8 mouse cellular contexts compared by ENCODE assay signal in genomic region chr12:112490444-112490939, GRCm38 (mm10). TPM values are rescaled to one million over a fixed set of nuclear protein-coding genes. Genes with fewer than 3 reads are reported as not detected.
A peak's percentile ranks its signal among the peaks of the same experiment; 100 is the strongest.
DNase-seq lines count a peak whose midpoint lies in the region; ATAC-seq and TF ChIP-seq lines count a peak whose summit lies in the region.

No protein-coding gene starts in this region.

- H3K9ac ChIP-seq in liver, adult 2 months (ENCODE audit: low read depth, low read length), result no peak overlapping the region
- H3K9ac ChIP-seq in liver, embryonic 11.5 days (ENCODE audit: low read depth, low read length), result no peak overlapping the region
- H3K9ac ChIP-seq in kidney, embryonic 16.5 days (replicated peaks; ENCODE audit: low read length), result 0 out of 2 replicates have a peak overlapping the region, but pooled peaks have one; percentile 33

- no peak overlapping the region for H3K4me3 ChIP-seq in liver, adult 2 months (ENCODE audit: insufficient read depth, low read depth, low read length)
- no peak overlapping the region for H3K4me3 ChIP-seq in liver, embryonic 11.5 days (ENCODE audit: low read depth, low read length)
- no peak overlapping the region for H3K4me3 ChIP-seq in kidney, embryonic 16.5 days (ENCODE audit: low read length)

- no peaks in the 10 kb centered on the region for H3K9me3 ChIP-seq in liver, embryonic 11.5 days (ENCODE audit: control insufficient read depth, low read length)
- H3K9me3 ChIP-seq in kidney, embryonic 16.5 days (ENCODE audit: low read length), result no peaks in the 10 kb centered on the region

- no peak overlapping the region for H3K27ac ChIP-seq in liver, adult 2 months (replicated peaks; ENCODE audit: insufficient read depth, low read depth, low read length)
- no peak overlapping the region for H3K27ac ChIP-seq in liver, embryonic 11.5 days (ENCODE audit: low read depth, low read length)
- peak overlapping the region; percentile 39 for H3K27ac ChIP-seq in kidney, embryonic 16.5 days (ENCODE audit: low read length)

- H3K4me1 ChIP-seq in liver, adult 2 months (ENCODE audit: control insufficient read depth, insufficient read depth, low read length), result peaks cover 8% of the 10 kb centered on the region
- peaks cover 4% of the 10 kb centered on the region; the same call in 1 of the 2 replicates for H3K4me1 ChIP-seq in liver, embryonic 11.5 days (replicated peaks; ENCODE audit: control insufficient read depth, insufficient read depth, low read length)
- H3K4me1 ChIP-seq in kidney, embryonic 16.5 days (ENCODE audit: insufficient read depth, low read length), result peaks cover 32% of the 10 kb centered on the region

- no peak overlapping the region for H3K4me2 ChIP-seq in liver, embryonic 11.5 days
- H3K4me2 ChIP-seq in kidney, embryonic 16.5 days (replicated peaks; ENCODE audit: low read depth, low read length), result no peak overlapping the region

- no peak for TF ChIP-seq CTCF in liver, adult 2 months (IDR thresholded peaks at IDR 0.05; ENCODE audit: low read depth, low read length)

- no peaks in the 10 kb centered on the region for H3K27me3 ChIP-seq in liver, adult 2 months (ENCODE audit: control insufficient read depth, insufficient read depth, low read length)
- no peaks in the 10 kb centered on the region for H3K27me3 ChIP-seq in liver, embryonic 11.5 days (replicated peaks; ENCODE audit: control insufficient read depth, insufficient read depth, low read length)
- H3K27me3 ChIP-seq in kidney, embryonic 16.5 days (ENCODE audit: insufficient read depth, low read length), result no peaks in the 10 kb centered on the region

- H3K36me3 ChIP-seq in liver, adult 2 months (ENCODE audit: control insufficient read depth, insufficient read depth, low read length), result no peaks in the 10 kb centered on the region
- H3K36me3 ChIP-seq in liver, embryonic 11.5 days (ENCODE audit: control insufficient read depth, insufficient read depth, low read length), result no peaks in the 10 kb centered on the region
- H3K36me3 ChIP-seq in kidney, embryonic 16.5 days (ENCODE audit: insufficient read depth, low read length), result no peaks in the 10 kb centered on the region

- no peaks in the 10 kb centered on the region for H3K79me2 ChIP-seq in liver, adult 2 months (ENCODE audit: control insufficient read depth, insufficient read depth, low read length)

- WGBS in liver, adult 2 months, result 75% methylated on average over 3 of the region's 3 CpGs
- WGBS in liver, embryonic 11.5 days, result 35% methylated on average over 3 of the region's 3 CpGs
- WGBS in kidney, embryonic 16.5 days, result 4% methylated on average over 3 of the region's 3 CpGs

- no peak for ATAC-seq in liver, embryonic 11.5 days (replicated peaks; ENCODE audit: low FRiP score)
- ATAC-seq in kidney, embryonic 16.5 days (ENCODE audit: low FRiP score, low TSS enrichment), result peak; percentile 70
- ATAC-seq in megakaryocyte, adult 5-6 weeks (ENCODE audit: poor library complexity, severe bottlenecking), result no peak

- DNase-seq in liver, adult 2 months (ENCODE audit: extremely low read depth, low read depth, low spot score), result peak; percentile 2
- no peak for DNase-seq in liver, embryonic 11.5 days (ENCODE audit: low spot score)
- peak; percentile 87 for DNase-seq in heart, adult 8-10 months (ENCODE audit: low spot score)
- peak; percentile 42 for DNase-seq in skeletal muscle tissue, adult 2 months (ENCODE audit: low read depth, low spot score)
- DNase-seq in frontal cortex, postnatal 10 days (ENCODE audit: low spot score in 2 of 2), result no peak
- no peak for DNase-seq in left cerebral cortex, adult 11 months (ENCODE audit: low spot score)

- no peak for TF ChIP-seq POLR2A in liver, adult 2 months (IDR thresholded peaks at IDR 0.05; ENCODE audit: extremely low read depth, insufficient read depth, low read length)

RNA-seq across cellular contexts. Expression of gene A530016L24Rik, which starts 1.2 kb away (rescaled TPM):
- total RNA-seq in liver, adult 2 months (2014; rRNA removed), result 0.07 and 0.09 TPM in 2 replicates
- polyA plus RNA-seq in liver, adult 2 months (2012; rRNA removed), result 0.07 TPM in 2 replicates
- polyA plus RNA-seq in liver, embryonic 11.5 days (2014; fragmentation: Nextera tagmentation; extraction: Ambion mirVana), result 0.11 and 0.12 TPM in 2 replicates
- total RNA-seq in heart, adult 8-10 months (2022), result 10 to 100 TPM; 31.2 to 50.5 (median 38.0) TPM
- 0.13 and 0.19 TPM in 2 replicates for polyA plus RNA-seq in kidney, embryonic 16.5 days (2015; fragmentation: Nextera tagmentation; extraction: Ambion mirVana)
- not detected in 2 replicates for total RNA-seq in megakaryocyte, adult 5-6 weeks (2015)
- total RNA-seq in megakaryocyte, adult 5-6 weeks (2017), result not detected in 2 replicates

RNA-seq across cellular contexts. Expression of gene Tmem179, which starts 26.1 kb away (rescaled TPM):
- 0.07 TPM in 1 of 2 replicates, not detected in the other for total RNA-seq in liver, adult 2 months (2014; rRNA removed)
- polyA plus RNA-seq in liver, adult 2 months (2012; rRNA removed), result not detected in 2 replicates
- 0.70 and 0.71 TPM in 2 replicates for polyA plus RNA-seq in liver, embryonic 11.5 days (2014; fragmentation: Nextera tagmentation; extraction: Ambion mirVana)
- total RNA-seq in heart, adult 8-10 months (2022), result not detected
- 0.67 and 0.91 TPM in 2 replicates for polyA plus RNA-seq in kidney, embryonic 16.5 days (2015; fragmentation: Nextera tagmentation; extraction: Ambion mirVana)
- total RNA-seq in megakaryocyte, adult 5-6 weeks (2015), result not detected in 2 replicates
- total RNA-seq in megakaryocyte, adult 5-6 weeks (2017), result not detected in 2 replicates

Comparison
In these comparisons a context has a peak if more than half of its experiments do, and no peak if none do; other contexts are left out.
1. DNase-seq: peak in liver, adult 2 months (single experiment), heart, adult 8-10 months (single experiment) and skeletal muscle tissue, adult 2 months (single experiment); none in liver, embryonic 11.5 days (single experiment), frontal cortex, postnatal 10 days (0 of 2) and left cerebral cortex, adult 11 months (single experiment).
2. RNA of gene A530016L24Rik, which starts 1.2 kb away (total RNA-seq): 31.2 to 50.5 TPM in heart, adult 8-10 months; 0.07 to 0.09 TPM in liver, adult 2 months and not detected in megakaryocyte, adult 5-6 weeks; every median in the first group is over 10 times any median in the second.